Comparison of ENCODE assay signal across 16 mouse cellular contexts in genomic region chr9:15237516-15238296, GRCm38 (mm10). TPM values are rescaled to one million over a fixed set of nuclear protein-coding genes. Genes with fewer than 3 reads are reported as not detected.
DNase-seq lines count a peak whose midpoint lies in the region; ATAC-seq and TF ChIP-seq lines count a peak whose summit lies in the region.
"Had no signal": no experiment of that assay in that cellular context is flagged by ENCODE, and none has a peak within 500 bp of the region (broad histone marks: within the 10 kb centered on the region; RNA-seq: fewer than 3 reads in every experiment).

No protein-coding gene starts in this region.

- WGBS in forebrain, embryonic 10.5 days = 53% methylated on average over 14 of the region's 14 CpGs
- WGBS in forebrain, embryonic 13.5 days = 48% methylated on average over 14 of the region's 14 CpGs
- 45% methylated on average over 14 of the region's 14 CpGs for WGBS in liver, embryonic 11.5 days
- 49% methylated on average over 14 of the region's 14 CpGs for WGBS in liver, postnatal 0 days (ENCODE audit: insufficient replicate concordance)
- 51% methylated on average over 14 of the region's 14 CpGs for WGBS in intestine, embryonic 16.5 days

- TF ChIP-seq CTCF in liver, postnatal 0 days (IDR thresholded peaks at IDR 0.05; ENCODE audit: low read depth) = no peak

- no peak for ATAC-seq in forebrain, embryonic 13.5 days
- ATAC-seq in liver, embryonic 11.5 days (replicated peaks; ENCODE audit: low FRiP score) = no peak
- ATAC-seq in liver, postnatal 0 days = no peak
- no peak for ATAC-seq in intestine, embryonic 16.5 days
- no peak for ATAC-seq in CD4-positive, CD25-positive, alpha-beta regulatory T cell, adult 4 months

- peak; percentile 14 for DNase-seq in forebrain, embryonic 10.5 days (ENCODE audit: extremely low spot score, low spot score)
- DNase-seq in liver, embryonic 11.5 days (ENCODE audit: low spot score) = peak; percentile 27
- DNase-seq in liver, postnatal 0 days = no peak
- DNase-seq in ZHBTc4 (ENCODE audit: low read depth, low spot score) = peak; percentile 56
- DNase-seq in ovary, postnatal 14 days (ENCODE audit: low spot score) = no peak
- DNase-seq: cerebellum, adult 9-10 months; retina, postnatal 1 day; thymus, postnatal 4 days had no signal

- TF ChIP-seq EP300 in liver, postnatal 0 days (IDR thresholded peaks at IDR 0.05; ENCODE audit: low read depth) = no peak

- peaks cover 3% of the 10 kb centered on the region; the same call in 1 of the 2 replicates for H3K9me3 ChIP-seq in forebrain, embryonic 10.5 days
- H3K9me3 ChIP-seq in forebrain, embryonic 13.5 days (replicated peaks) = no peaks in the 10 kb centered on the region
- no peaks in the 10 kb centered on the region for H3K9me3 ChIP-seq in liver, embryonic 11.5 days (ENCODE audit: control insufficient read depth, low read length)
- H3K9me3 ChIP-seq in liver, postnatal 0 days (ENCODE audit: low read length) = no peaks in the 10 kb centered on the region; the same call in 1 of the 2 replicates
- no peaks in the 10 kb centered on the region for H3K9me3 ChIP-seq in intestine, embryonic 16.5 days (ENCODE audit: control insufficient read depth, low read length)
- H3K9me3 ChIP-seq: embryonic facial prominence, embryonic 13.5 days had no signal

- peaks cover 23% of the 10 kb centered on the region for H3K4me1 ChIP-seq in forebrain, embryonic 10.5 days
- peaks cover 14% of the 10 kb centered on the region for H3K4me1 ChIP-seq in forebrain, embryonic 13.5 days
- H3K4me1 ChIP-seq in liver, embryonic 11.5 days (replicated peaks; ENCODE audit: control insufficient read depth, insufficient read depth, low read length) = peaks cover 2% of the 10 kb centered on the region; the same call in 1 of the 2 replicates
- no peaks in the 10 kb centered on the region for H3K4me1 ChIP-seq in liver, postnatal 0 days (ENCODE audit: insufficient read depth)
- H3K4me1 ChIP-seq in intestine, embryonic 16.5 days (ENCODE audit: control insufficient read depth, insufficient read depth, low read length) = peaks cover 15% of the 10 kb centered on the region

- H3K4me2 ChIP-seq in forebrain, embryonic 13.5 days = no peak overlapping the region
- H3K4me2 ChIP-seq in liver, embryonic 11.5 days = no peak overlapping the region
- H3K4me2 ChIP-seq in liver, postnatal 0 days (ENCODE audit: low read depth, low read length) = no peak overlapping the region
- H3K4me2 ChIP-seq in intestine, embryonic 16.5 days (ENCODE audit: low read depth, low read length) = peak overlapping the region; percentile 9; the same call in 1 of the 2 replicates

- H3K4me3 ChIP-seq in forebrain, embryonic 10.5 days = no peak overlapping the region
- no peak overlapping the region for H3K4me3 ChIP-seq in forebrain, embryonic 13.5 days
- H3K4me3 ChIP-seq in liver, embryonic 11.5 days (ENCODE audit: low read depth, low read length) = no peak overlapping the region
- H3K4me3 ChIP-seq in liver, postnatal 0 days (ENCODE audit: low read depth, low read length) = no peak overlapping the region
- no peak overlapping the region for H3K4me3 ChIP-seq in intestine, embryonic 16.5 days (ENCODE audit: low read length)
- H3K4me3 ChIP-seq: left cerebral cortex, adult 2 months; myocyte had no signal

- H3K36me3 ChIP-seq in forebrain, embryonic 10.5 days (replicated peaks) = no peaks in the 10 kb centered on the region
- no peaks in the 10 kb centered on the region for H3K36me3 ChIP-seq in forebrain, embryonic 13.5 days (ENCODE audit: poor library complexity, severe bottlenecking)
- H3K36me3 ChIP-seq in liver, embryonic 11.5 days (ENCODE audit: control insufficient read depth, insufficient read depth, low read length) = no peaks in the 10 kb centered on the region
- H3K36me3 ChIP-seq in liver, postnatal 0 days (replicated peaks; ENCODE audit: insufficient read depth, low read length) = no peaks in the 10 kb centered on the region
- H3K36me3 ChIP-seq in intestine, embryonic 16.5 days (ENCODE audit: control insufficient read depth, insufficient read depth, low read length) = no peaks in the 10 kb centered on the region
- H3K36me3 ChIP-seq: embryonic facial prominence, embryonic 13.5 days had no signal

- H3K27ac ChIP-seq in forebrain, embryonic 10.5 days = no peak overlapping the region
- no peak overlapping the region for H3K27ac ChIP-seq in forebrain, embryonic 13.5 days
- H3K27ac ChIP-seq in liver, embryonic 11.5 days (ENCODE audit: low read depth, low read length) = no peak overlapping the region
- H3K27ac ChIP-seq in liver, postnatal 0 days (ENCODE audit: low read depth) = no peak overlapping the region
- no peak overlapping the region for H3K27ac ChIP-seq in intestine, embryonic 16.5 days (ENCODE audit: low read length)
- H3K27ac ChIP-seq: embryonic facial prominence, embryonic 13.5 days; left cerebral cortex, adult 2 months; liver, embryonic 14.5 days had no signal

- no peak overlapping the region for H3K9ac ChIP-seq in forebrain, embryonic 13.5 days
- H3K9ac ChIP-seq in liver, embryonic 11.5 days (ENCODE audit: low read depth, low read length) = no peak overlapping the region
- H3K9ac ChIP-seq in liver, postnatal 0 days (replicated peaks) = no peak overlapping the region
- H3K9ac ChIP-seq in intestine, embryonic 16.5 days (ENCODE audit: low read depth, low read length) = no peak overlapping the region
- H3K9ac ChIP-seq: liver, embryonic 14.5 days had no signal

- peaks cover 37% of the 10 kb centered on the region for H3K27me3 ChIP-seq in forebrain, embryonic 10.5 days (ENCODE audit: poor library complexity, severe bottlenecking)
- H3K27me3 ChIP-seq in forebrain, embryonic 13.5 days = peaks cover 3% of the 10 kb centered on the region; the same call in 1 of the 2 replicates
- peaks cover 4% of the 10 kb centered on the region for H3K27me3 ChIP-seq in liver, embryonic 11.5 days (replicated peaks; ENCODE audit: control insufficient read depth, insufficient read depth, low read length)
- 0 out of 2 replicates have a peak, but pooled peaks cover 14% of the 10 kb centered on the region for H3K27me3 ChIP-seq in liver, postnatal 0 days (ENCODE audit: insufficient read depth, low read length)
- no peaks in the 10 kb centered on the region for H3K27me3 ChIP-seq in intestine, embryonic 16.5 days (replicated peaks; ENCODE audit: control insufficient read depth, insufficient read depth, low read length)
- H3K27me3 ChIP-seq: Patski had no signal

RNA-seq across cellular contexts. Expression of gene Vstm5, which starts 1.1 kb away (rescaled TPM):
- polyA plus RNA-seq in forebrain, embryonic 10.5 days (2016; fragmentation: Nextera tagmentation; extraction: Ambion mirVana) = 0.34 and 0.68 TPM in 2 replicates
- 2.7 and 4.4 TPM in 2 replicates for polyA plus RNA-seq in forebrain, embryonic 13.5 days (2015; fragmentation: Nextera tagmentation; extraction: Ambion mirVana)
- 0.84 and 1.4 TPM in 2 replicates for polyA plus RNA-seq in liver, embryonic 11.5 days (2014; fragmentation: Nextera tagmentation; extraction: Ambion mirVana)
- 0.22 and 0.39 TPM in 2 replicates for polyA plus RNA-seq in liver, postnatal 0 days (2015; fragmentation: Nextera tagmentation; extraction: Ambion mirVana)
- polyA plus RNA-seq in intestine, embryonic 16.5 days (2015; fragmentation: Nextera tagmentation; extraction: Ambion mirVana) = 7.7 and 9.2 TPM in 2 replicates
- polyA plus RNA-seq in CD4-positive, CD25-positive, alpha-beta regulatory T cell, adult 4 months (2017; shearing (Covaris generic)) = under 1 TPM in 1 of 2 experiments, not detected in 1; 0.22 TPM
- polyA plus RNA-seq: myocyte had no signal

RNA-seq across cellular contexts. Expression of gene Med17, which starts 42.0 kb away (rescaled TPM):
- polyA plus RNA-seq in forebrain, embryonic 10.5 days (2016; fragmentation: Nextera tagmentation; extraction: Ambion mirVana) = 38.1 and 39.5 TPM in 2 replicates
- 40.1 and 44.4 TPM in 2 replicates for polyA plus RNA-seq in forebrain, embryonic 13.5 days (2015; fragmentation: Nextera tagmentation; extraction: Ambion mirVana)
- polyA plus RNA-seq in liver, embryonic 11.5 days (2014; fragmentation: Nextera tagmentation; extraction: Ambion mirVana) = 41.9 and 47.3 TPM in 2 replicates
- polyA plus RNA-seq in liver, postnatal 0 days (2015; fragmentation: Nextera tagmentation; extraction: Ambion mirVana) = 12.3 and 13.6 TPM in 2 replicates
- 26.6 and 27.4 TPM in 2 replicates for polyA plus RNA-seq in intestine, embryonic 16.5 days (2015; fragmentation: Nextera tagmentation; extraction: Ambion mirVana)
- polyA plus RNA-seq in CD4-positive, CD25-positive, alpha-beta regulatory T cell, adult 4 months (2017; shearing (Covaris generic)) = 10 to 100 TPM; 22.7 to 23.9 TPM

Comparison
In these comparisons a context has a peak if more than half of its experiments do, and no peak if none do; other contexts are left out.
1. DNase-seq: peak in forebrain, embryonic 10.5 days (single experiment), liver, embryonic 11.5 days (single experiment) and ZHBTc4 (single experiment); none in liver, postnatal 0 days (single experiment) and ovary, postnatal 14 days (single experiment).